Mouse (Mus musculus) liver, embryonic 13.5 days (tissue): ENCODE data around the gene Pou4f1. TPM values are rescaled to one million over a fixed set of nuclear protein-coding genes. Genes with fewer than 3 reads are reported as not detected.

Source experiments
- ATAC-seq: fragments of 200-750 bp; cut with Nextera tagmentation; 2 replicates; pipeline ENCODE4 v1.8.0; 2017; ENCODE audit warnings: low read depth, mild to moderate bottlenecking, moderate number of reproducible peaks, moderate library complexity
- DNase-seq: peaks from one replicate; pipeline ENCODE4 v3.0.0; 2022
- H3K27ac ChIP-seq: fragments of 300-500 bp; sonication (generic); 2 replicates; pipeline ENCODE4 v1.5.1; 2015; ENCODE audit warnings: moderate library complexity, mild to moderate bottlenecking, inconsistent platforms
- H3K27me3 ChIP-seq: fragments of 300-500 bp; sonication (generic); 2 replicates; pipeline ENCODE4 v1.6.1; 2015; ENCODE audit warnings: mild to moderate bottlenecking, inconsistent platforms
- H3K36me3 ChIP-seq: fragments of 300-500 bp; sonication (generic); 2 replicates; pipeline ENCODE4 v1.6.1; 2015; ENCODE audit warnings: mild to moderate bottlenecking, inconsistent platforms
- H3K4me1 ChIP-seq: fragments of 300-500 bp; sonication (generic); replicated peaks from 2 replicates; pipeline ENCODE4 v1.6.1; 2015; ENCODE audit warnings: inconsistent platforms
- H3K4me2 ChIP-seq: fragments of 300-500 bp; sonication (generic); 2 replicates; pipeline ENCODE4 v1.6.1; 2015; ENCODE audit warnings: inconsistent platforms, mild to moderate bottlenecking, moderate library complexity
- H3K4me3 ChIP-seq: fragments of 300-500 bp; sonication (generic); replicated peaks from 2 replicates; pipeline ENCODE4 v1.5.1; 2015; ENCODE audit warnings: mild to moderate bottlenecking, inconsistent platforms
- H3K9ac ChIP-seq: fragments of 300-500 bp; sonication (generic); 2 replicates; pipeline ENCODE4 v1.6.1; 2015; ENCODE audit warnings: mild to moderate bottlenecking, inconsistent platforms
- H3K9me3 ChIP-seq: fragments of 300-500 bp; sonication (generic); replicated peaks from 2 replicates; pipeline ENCODE4 v1.6.1; 2016; ENCODE audit warnings: inconsistent platforms
- WGBS: fragments of 180-500 bp; shearing (Covaris S2); methylation state at CpG from one replicate; pipeline ENCODE4 v1.1.7; 2015; ENCODE audit not compliant: insufficient replicate concordance; 5-methylcytosine and 5-hydroxymethylcytosine counted together
- polyA plus RNA-seq: library from polyadenylated mRNA; unstranded; fragments of >200 nt; fragmentation: Nextera tagmentation; extraction: Ambion mirVana; gene quantifications from 2 replicates; pipeline ENCODE4 v1.2.1, GENCODE M21; 2015

Pou4f1 gene
- polyA plus RNA-seq, 1 experiment from 2014 or later: 0.07 TPM

DNA sequence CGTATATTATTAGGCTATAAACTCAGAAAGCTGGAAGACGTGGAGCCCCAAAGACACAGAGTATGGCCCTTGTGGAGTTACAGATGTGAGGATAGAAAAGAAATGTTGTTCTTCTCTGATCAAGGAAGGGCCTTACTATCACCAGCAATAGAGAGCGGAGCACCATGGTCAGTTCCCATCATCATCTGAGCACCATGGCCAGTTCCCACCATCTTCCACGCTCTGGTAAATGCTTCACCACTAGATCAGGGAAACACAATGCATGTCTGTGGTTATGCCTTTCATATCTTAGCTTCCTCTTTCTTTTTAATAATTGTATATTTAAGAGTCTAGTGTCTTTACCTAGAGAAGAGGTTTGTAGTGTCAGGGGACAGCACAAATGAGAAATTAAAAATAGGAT is 37.0 kb downstream of the Pou4f1 start:
- 45% methylated on average over 4 of the region's 4 CpGs for WGBS
- DNase-seq: no peak

DNA sequence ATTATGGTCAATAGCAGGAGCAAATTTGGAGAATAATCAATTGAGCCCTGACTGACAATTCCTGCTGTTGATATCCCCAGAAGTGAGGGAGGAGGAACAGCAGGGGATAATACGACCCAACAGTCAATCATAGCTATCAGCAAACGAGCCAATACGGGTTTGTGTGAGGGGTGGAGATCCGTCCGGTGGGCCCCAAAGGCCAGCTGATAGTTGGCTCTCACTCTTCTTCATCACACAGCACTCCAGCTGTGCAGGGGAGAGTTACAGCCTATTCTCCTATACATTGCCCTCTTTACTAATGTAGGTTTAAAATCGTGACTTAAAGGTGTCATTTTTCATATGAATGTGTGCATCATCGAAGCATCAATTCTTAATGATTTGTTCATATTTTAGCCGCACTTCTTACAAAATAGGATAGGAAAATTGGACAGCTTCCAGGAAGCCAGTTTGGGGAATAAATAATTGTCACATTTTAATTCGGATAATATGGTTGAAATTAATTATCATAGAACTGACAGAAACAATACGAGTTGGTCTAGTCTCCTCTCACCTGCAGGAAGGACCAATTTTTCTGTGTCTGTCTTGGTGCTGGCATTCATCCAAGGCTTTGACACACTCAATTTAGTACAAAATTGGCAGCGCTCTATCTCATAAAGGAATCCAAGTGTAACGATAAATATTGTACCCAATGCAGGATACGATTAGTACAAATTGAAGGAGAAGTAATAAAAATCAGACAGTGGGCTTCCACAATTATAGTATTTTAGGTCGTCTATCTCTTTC is 43.9 kb downstream of the Pou4f1 start:
- no peak overlapping the region for H3K4me3 ChIP-seq
- H3K9me3 ChIP-seq: no peaks in the 10 kb centered on the region
- no peaks in the 10 kb centered on the region for H3K36me3 ChIP-seq
- H3K4me1 ChIP-seq: no peaks in the 10 kb centered on the region
- no peak overlapping the region for H3K27ac ChIP-seq
- no peak overlapping the region for H3K9ac ChIP-seq
- DNase-seq (no peak), ATAC-seq (no peak)
- H3K4me2 ChIP-seq: no peak overlapping the region
- 57% methylated on average over 14 of the region's 14 CpGs for WGBS
- no peaks in the 10 kb centered on the region for H3K27me3 ChIP-seq

More for the DNA sequence above, 37.0 kb downstream of the Pou4f1 start:
- H3K27ac ChIP-seq: no peak overlapping the region
- H3K4me1 ChIP-seq: no peaks in the 10 kb centered on the region
- no peak overlapping the region for H3K4me2 ChIP-seq
- no peaks in the 10 kb centered on the region for H3K9me3 ChIP-seq
- H3K9ac ChIP-seq: no peak overlapping the region
- ATAC-seq: no peak
- no peaks in the 10 kb centered on the region for H3K27me3 ChIP-seq
- no peaks in the 10 kb centered on the region for H3K36me3 ChIP-seq
- H3K4me3 ChIP-seq: no peak overlapping the region

Other genes with a start within 250 kb of the Pou4f1 start
- gene Rnf219, start 54.6 kb upstream of the Pou4f1 start, polyA plus RNA-seq: 8.0 and 8.7 TPM in 2 replicates